Mouse (Mus musculus): Measurements from ENCODE around the gene Mllt6. TPM values are rescaled to one million over a fixed set of nuclear protein-coding genes. Genes with fewer than 3 reads are reported as not detected.

Gene Mllt6
- total and polyA plus RNA-seq, 3 experiments = 24.3 to 55.6 (median 43.0) TPM

DNA sequence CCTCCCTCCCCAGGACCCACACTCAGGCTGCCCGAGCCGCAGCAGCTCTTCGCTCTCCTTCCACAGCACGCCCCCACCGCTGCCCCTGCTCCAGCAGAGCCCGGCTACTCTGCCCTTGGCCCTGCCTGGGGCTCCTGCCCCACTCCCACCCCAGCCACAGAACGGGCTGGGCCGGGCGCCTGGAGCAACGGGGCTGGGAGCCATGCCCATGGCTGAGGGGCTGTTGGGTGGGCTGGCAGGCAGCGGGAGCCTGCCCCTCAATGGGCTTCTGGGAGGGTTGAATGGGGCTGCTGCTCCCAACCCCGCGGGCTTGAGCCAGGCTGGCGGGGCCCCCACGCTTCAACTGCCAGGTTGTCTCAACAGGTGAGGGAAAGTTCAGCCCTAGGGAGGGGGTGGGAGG is 15.1 kb downstream of the Mllt6 start:
- Histone ChIP-seq H3K9ac (ENCODE audit: insufficient read depth, low read depth) (no peak overlapping the region), H3K4me1 (ENCODE audit: control insufficient read depth in 1 of 2, insufficient read depth in 2 of 2) (peaks cover 0 to 4% of the 10 kb centered on the region in 2 experiments; a peak in 1 of 4 replicates), H3K36me3 (replicated peaks in 1 of 2; ENCODE audit: control insufficient read depth in 1 of 2, insufficient read depth in 1 of 2, low read length in 1 of 2) (peaks cover 87 to 97% of the 10 kb centered on the region in 2 experiments), H3K79me2 (replicated peaks; ENCODE audit: control insufficient read depth, extremely low read depth, insufficient read depth, poor library complexity, severe bottlenecking) (no peaks in the 10 kb centered on the region), H3K4me2 (ENCODE audit: insufficient read depth, low read depth, poor library complexity, severe bottlenecking) (no peak overlapping the region), H3K27ac (ENCODE audit: insufficient read depth, low read depth) (no peak overlapping the region), H3K9me3 (replicated peaks; ENCODE audit: low read length) (no peaks in the 10 kb centered on the region), H3K4me3 (replicated peaks in 1 of 3; ENCODE audit: low read depth in 2 of 3, low read length in 2 of 3, poor library complexity in 1 of 3) (no peak overlapping the region), H3K27me3 (replicated peaks) (no peaks in the 10 kb centered on the region)
- no peak for DNase-seq (ENCODE audit: extremely low read depth)
- no peak for TF ChIP-seq E2F4 (IDR thresholded peaks at IDR 0.05; ENCODE audit: insufficient replicate concordance, low read depth, low read length)
- TF ChIP-seq MAFK (IDR thresholded peaks at IDR 0.05; ENCODE audit: insufficient replicate concordance, low read length) = no peak
- no peak for TF ChIP-seq UBTF (IDR thresholded peaks at IDR 0.05; ENCODE audit: low read depth, low read length)
- no peak for TF ChIP-seq BHLHE40 (IDR thresholded peaks at IDR 0.05; ENCODE audit: low read depth, low read length)
- in situ Hi-C loops (cut with MboI; ENCODE audit: low pct_ligation_motif_present, low pct_unique_long_range_greater_than_20kb, low sequenced_read_pairs) (no loop called here), dilution Hi-C loops (cut with MboI; ENCODE audit: extremely low pct_ligation_motif_present, extremely low pct_unique_long_range_greater_than_20kb, low sequenced_read_pairs) (no loop called here)

- dilution Hi-C loops (cut with MboI; ENCODE audit: extremely low pct_ligation_motif_present, extremely low pct_unique_long_range_greater_than_20kb, low sequenced_read_pairs) = no loop called here
- H3K27me3 ChIP-seq (replicated peaks) = no peaks in the 10 kb centered on the region
- no peak for DNase-seq (ENCODE audit: extremely low read depth)
- H3K4me3 ChIP-seq (replicated peaks in 1 of 3; ENCODE audit: low read depth in 2 of 3, low read length in 2 of 3, poor library complexity in 1 of 3) = no peak overlapping the region
- no peak overlapping the region for H3K9ac ChIP-seq (ENCODE audit: insufficient read depth, low read depth)
- H3K4me1 ChIP-seq (ENCODE audit: control insufficient read depth in 1 of 2, insufficient read depth in 2 of 2) = peaks cover 13 to 25% of the 10 kb centered on the region in 2 experiments
- H3K36me3 ChIP-seq (replicated peaks in 1 of 2; ENCODE audit: control insufficient read depth in 1 of 2, insufficient read depth in 1 of 2, low read length in 1 of 2) = peaks cover 66 to 81% of the 10 kb centered on the region in 2 experiments
- no peak for TF ChIP-seq SMC3 (IDR thresholded peaks at IDR 0.05; ENCODE audit: low read depth, low read length)
- no peak overlapping the region for H3K27ac ChIP-seq (ENCODE audit: insufficient read depth, low read depth)
- in situ Hi-C loops (cut with MboI; ENCODE audit: low pct_ligation_motif_present, low pct_unique_long_range_greater_than_20kb, low sequenced_read_pairs) = no loop called here
- no peak overlapping the region for H3K4me2 ChIP-seq (ENCODE audit: insufficient read depth, low read depth, poor library complexity, severe bottlenecking)
- no peaks in the 10 kb centered on the region for H3K9me3 ChIP-seq (replicated peaks; ENCODE audit: low read length)
- H3K79me2 ChIP-seq (replicated peaks; ENCODE audit: control insufficient read depth, extremely low read depth, insufficient read depth, poor library complexity, severe bottlenecking) = no peaks in the 10 kb centered on the region
Measured at GRCm38 (mm10) chr11:97680430-97680829, 17.2 kb downstream of the Mllt6 start.

DNA sequence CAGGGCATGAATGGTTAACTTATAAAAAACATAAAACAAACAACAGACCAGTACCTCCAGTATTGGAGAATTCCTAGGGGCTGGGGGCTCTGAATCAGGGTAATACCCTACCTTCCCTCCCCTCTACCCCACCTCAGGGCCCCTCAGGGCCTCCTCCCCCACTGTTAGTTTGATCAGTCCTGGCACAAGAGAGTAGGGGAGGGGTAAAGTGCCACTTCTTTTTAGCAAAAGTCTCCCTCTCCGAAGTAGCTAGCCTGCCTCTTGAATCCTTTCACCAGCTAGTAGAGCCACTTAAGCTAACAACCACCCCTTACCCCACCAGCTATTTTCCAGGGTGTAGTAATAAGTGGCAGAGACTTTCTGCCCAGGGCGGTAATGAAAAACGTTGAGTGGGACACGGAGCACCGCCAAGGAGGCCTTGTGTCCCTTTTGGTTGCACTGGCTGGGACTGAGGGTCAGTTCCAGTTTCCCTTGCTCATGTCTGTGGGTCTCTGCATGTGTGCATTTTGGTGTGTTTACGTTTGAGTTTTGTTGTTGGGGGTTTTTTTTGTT is 19.4 kb downstream of the Mllt6 start:
- Histone ChIP-seq H3K4me2 (ENCODE audit: insufficient read depth, low read depth, poor library complexity, severe bottlenecking) (no peak overlapping the region), H3K4me3 (replicated peaks in 1 of 3; ENCODE audit: low read depth in 2 of 3, low read length in 2 of 3, poor library complexity in 1 of 3) (no peak overlapping the region), H3K4me1 (ENCODE audit: control insufficient read depth in 1 of 2, insufficient read depth in 2 of 2) (peaks cover 25 to 38% of the 10 kb centered on the region in 2 experiments), H3K36me3 (replicated peaks in 1 of 2; ENCODE audit: control insufficient read depth in 1 of 2, insufficient read depth in 1 of 2, low read length in 1 of 2) (peaks cover 45 to 64% of the 10 kb centered on the region in 2 experiments), H3K27me3 (replicated peaks) (no peaks in the 10 kb centered on the region), H3K79me2 (replicated peaks; ENCODE audit: control insufficient read depth, extremely low read depth, insufficient read depth, poor library complexity, severe bottlenecking) (peaks cover 6% of the 10 kb centered on the region; the same call in 1 of the 2 replicates), H3K9me3 (replicated peaks; ENCODE audit: low read length) (no peaks in the 10 kb centered on the region), H3K27ac (ENCODE audit: insufficient read depth, low read depth) (no peak overlapping the region), H3K9ac (ENCODE audit: insufficient read depth, low read depth) (no peak overlapping the region)
- TF ChIP-seq MYC (IDR thresholded peaks at IDR 0.05; ENCODE audit: low read depth, low read length) = no peak
- no peak for TF ChIP-seq TBP (conservative IDR thresholded peaks at IDR 0.05; ENCODE audit: low read depth, low read length)
- TF ChIP-seq SIN3A (IDR thresholded peaks at IDR 0.05; ENCODE audit: low read length) = no peak
- TF ChIP-seq RCOR1 (conservative IDR thresholded peaks at IDR 0.05; ENCODE audit: low read depth, low read length) = no peak
- no peak for TF ChIP-seq GABPA (IDR thresholded peaks at IDR 0.05; ENCODE audit: insufficient replicate concordance, low read depth, low read length)
- no peak for TF ChIP-seq USF1 (IDR thresholded peaks at IDR 0.05; ENCODE audit: low read depth, low read length)
- no peak for TF ChIP-seq MAX (IDR thresholded peaks at IDR 0.05; ENCODE audit: low read length)
- TF ChIP-seq JUND (conservative IDR thresholded peaks at IDR 0.05; ENCODE audit: low read depth, low read length) = no peak
- no peak for TF ChIP-seq EP300 (IDR thresholded peaks at IDR 0.05; ENCODE audit: low read length)
- TF ChIP-seq MAFK (IDR thresholded peaks at IDR 0.05; ENCODE audit: insufficient replicate concordance, low read length) = no peak
- dilution Hi-C loops (cut with MboI; ENCODE audit: extremely low pct_ligation_motif_present, extremely low pct_unique_long_range_greater_than_20kb, low sequenced_read_pairs) (no loop called here), in situ Hi-C loops (cut with MboI; ENCODE audit: low pct_ligation_motif_present, low pct_unique_long_range_greater_than_20kb, low sequenced_read_pairs) (no loop called here)
- no peak for DNase-seq (ENCODE audit: extremely low read depth)
